ENCODE assay signal across 22 mouse cellular contexts in genomic region chr16:96400046-96400445, GRCm38 (mm10). TPM values are rescaled to one million over a fixed set of nuclear protein-coding genes. Genes with fewer than 3 reads are reported as not detected.
A peak's percentile ranks its signal among the peaks of the same experiment; 100 is the strongest.
DNase-seq lines count a peak whose midpoint lies in the region; ATAC-seq and TF ChIP-seq lines count a peak whose summit lies in the region.
"Had no signal": no experiment of that assay in that cellular context is flagged by ENCODE, and none has a peak within 500 bp of the region (broad histone marks: within the 10 kb centered on the region; RNA-seq: fewer than 3 reads in every experiment).

No protein-coding gene starts in this region.

- H3K27ac ChIP-seq in hindbrain, embryonic 16.5 days (ENCODE audit: low read depth, low read length): no peak overlapping the region
- H3K27ac ChIP-seq in hindbrain, embryonic 11.5 days (ENCODE audit: low read depth, low read length): no peak overlapping the region
- H3K27ac ChIP-seq in midbrain, postnatal 0 days (ENCODE audit: low read depth, low read length): no peak overlapping the region
- H3K27ac ChIP-seq in midbrain, embryonic 11.5 days (ENCODE audit: low read depth, low read length): no peak overlapping the region
- H3K27ac ChIP-seq in layer of hippocampus, adult 2 months: peak overlapping the region; percentile 53; the same call in 1 of the 2 replicates
- H3K27ac ChIP-seq: embryonic facial prominence, embryonic 15.5 days; forebrain, embryonic 13.5 days; heart, embryonic 13.5 days; kidney, postnatal 0 days had no signal

- no peaks in the 10 kb centered on the region; the same call in 1 of the 2 replicates for H3K4me1 ChIP-seq in hindbrain, embryonic 16.5 days (ENCODE audit: control insufficient read depth, insufficient read depth, low read depth, low read length)
- no peaks in the 10 kb centered on the region for H3K4me1 ChIP-seq in hindbrain, embryonic 11.5 days (replicated peaks; ENCODE audit: control insufficient read depth, insufficient read depth, low read length)
- H3K4me1 ChIP-seq in midbrain, postnatal 0 days (ENCODE audit: insufficient read depth, low read length): peaks cover 5% of the 10 kb centered on the region; the same call in 1 of the 2 replicates
- no peaks in the 10 kb centered on the region for H3K4me1 ChIP-seq in midbrain, embryonic 11.5 days (ENCODE audit: control insufficient read depth, insufficient read depth, low read length)
- H3K4me1 ChIP-seq: forebrain, embryonic 13.5 days had no signal

- peak; percentile 17 for TF ChIP-seq CTCF in midbrain, postnatal 0 days (IDR thresholded peaks at IDR 0.05)
- no peak for TF ChIP-seq CTCF in layer of hippocampus, adult 2 months (conservative IDR thresholded peaks at IDR 0.05)

- no peak overlapping the region for H3K4me3 ChIP-seq in hindbrain, embryonic 16.5 days (ENCODE audit: low read length)
- H3K4me3 ChIP-seq in hindbrain, embryonic 11.5 days (ENCODE audit: low read depth, low read length): no peak overlapping the region
- no peak overlapping the region for H3K4me3 ChIP-seq in midbrain, postnatal 0 days (ENCODE audit: low read depth, low read length)
- H3K4me3 ChIP-seq in midbrain, embryonic 11.5 days (ENCODE audit: low read depth, low read length): no peak overlapping the region
- no peak overlapping the region for H3K4me3 ChIP-seq in layer of hippocampus, adult 2 months
- H3K4me3 ChIP-seq: embryonic facial prominence, embryonic 15.5 days; forebrain, embryonic 13.5 days; heart, embryonic 13.5 days had no signal

- no peak overlapping the region for H3K4me2 ChIP-seq in hindbrain, embryonic 16.5 days (ENCODE audit: low read length)
- H3K4me2 ChIP-seq in hindbrain, embryonic 11.5 days (replicated peaks; ENCODE audit: low read depth, low read length): no peak overlapping the region
- H3K4me2 ChIP-seq in midbrain, postnatal 0 days (ENCODE audit: low read depth, low read length, poor library complexity, severe bottlenecking): no peak overlapping the region
- no peak overlapping the region for H3K4me2 ChIP-seq in midbrain, embryonic 11.5 days
- H3K4me2 ChIP-seq: embryonic facial prominence, embryonic 15.5 days; forebrain, embryonic 13.5 days; heart, embryonic 13.5 days had no signal

- WGBS in hindbrain, embryonic 16.5 days: 57% methylated on average over 4 of the region's 4 CpGs
- WGBS in hindbrain, embryonic 11.5 days: 80% methylated on average over 4 of the region's 4 CpGs
- WGBS in midbrain, postnatal 0 days: 50% methylated on average over 4 of the region's 4 CpGs
- 65% methylated on average over 4 of the region's 4 CpGs for WGBS in midbrain, embryonic 11.5 days

- no peak for DNase-seq in hindbrain, embryonic 11.5 days (ENCODE audit: low spot score)
- DNase-seq in midbrain, postnatal 0 days (ENCODE audit: low spot score): peak; percentile 63
- no peak for DNase-seq in midbrain, embryonic 11.5 days (ENCODE audit: low spot score, missing footprints)
- peak; percentile 8 to 22 for DNase-seq in layer of hippocampus, adult 2 months (ENCODE audit: low spot score in 2 of 2)
- peak; percentile 26 to 51 for DNase-seq in layer of hippocampus, postnatal 14 days (ENCODE audit: low spot score in 2 of 2)
- no peak for DNase-seq in natural killer cell, adult 2 months (ENCODE audit: low spot score in 2 of 2)
- DNase-seq: adrenal gland, adult 2 months; embryo, embryonic 11 days; heart, postnatal 36 days; kidney, adult 11 months; liver; spleen, adult 18-20 months; thymus, postnatal 25 days had no signal

- H3K36me3 ChIP-seq in hindbrain, embryonic 16.5 days (ENCODE audit: control insufficient read depth, insufficient read depth, low read length): no peaks in the 10 kb centered on the region
- no peaks in the 10 kb centered on the region for H3K36me3 ChIP-seq in hindbrain, embryonic 11.5 days (ENCODE audit: control insufficient read depth, insufficient read depth, low read length)
- H3K36me3 ChIP-seq in midbrain, postnatal 0 days (ENCODE audit: insufficient read depth, low read length): no peaks in the 10 kb centered on the region
- no peaks in the 10 kb centered on the region for H3K36me3 ChIP-seq in midbrain, embryonic 11.5 days (ENCODE audit: control insufficient read depth, insufficient read depth, low read length)
- H3K36me3 ChIP-seq: embryonic facial prominence, embryonic 15.5 days; heart, embryonic 13.5 days had no signal

- no peaks in the 10 kb centered on the region for H3K9me3 ChIP-seq in hindbrain, embryonic 16.5 days (ENCODE audit: control insufficient read depth, low read length)
- H3K9me3 ChIP-seq in hindbrain, embryonic 11.5 days (ENCODE audit: control insufficient read depth, low read length): no peaks in the 10 kb centered on the region
- no peaks in the 10 kb centered on the region for H3K9me3 ChIP-seq in midbrain, postnatal 0 days (ENCODE audit: low read length)
- H3K9me3 ChIP-seq in midbrain, embryonic 11.5 days (ENCODE audit: control insufficient read depth, low read length): no peaks in the 10 kb centered on the region
- H3K9me3 ChIP-seq: embryonic facial prominence, embryonic 15.5 days; forebrain, embryonic 13.5 days; heart, embryonic 13.5 days had no signal

- no peak overlapping the region for H3K9ac ChIP-seq in hindbrain, embryonic 16.5 days (ENCODE audit: low read depth, low read length)
- no peak overlapping the region for H3K9ac ChIP-seq in hindbrain, embryonic 11.5 days (ENCODE audit: low read depth, low read length)
- no peak overlapping the region for H3K9ac ChIP-seq in midbrain, postnatal 0 days (replicated peaks; ENCODE audit: low read length, poor library complexity, severe bottlenecking)
- no peak overlapping the region for H3K9ac ChIP-seq in midbrain, embryonic 11.5 days (ENCODE audit: low read length)
- H3K9ac ChIP-seq: embryonic facial prominence, embryonic 15.5 days; forebrain, embryonic 13.5 days; heart, embryonic 13.5 days had no signal

- peak; percentile 76 for ATAC-seq in hindbrain, embryonic 16.5 days
- no peak for ATAC-seq in hindbrain, embryonic 11.5 days (ENCODE audit: low FRiP score)
- ATAC-seq in midbrain, postnatal 0 days (ENCODE audit: low FRiP score): no peak
- no peak for ATAC-seq in midbrain, embryonic 11.5 days (ENCODE audit: low FRiP score)
- ATAC-seq: forebrain, embryonic 13.5 days; lung, postnatal 0 days; midbrain, embryonic 16.5 days had no signal

- H3K27me3 ChIP-seq in hindbrain, embryonic 16.5 days (replicated peaks; ENCODE audit: control insufficient read depth, insufficient read depth, low read length): no peaks in the 10 kb centered on the region
- H3K27me3 ChIP-seq in hindbrain, embryonic 11.5 days (ENCODE audit: control insufficient read depth, insufficient read depth, low read length): no peaks in the 10 kb centered on the region
- no peaks in the 10 kb centered on the region for H3K27me3 ChIP-seq in midbrain, postnatal 0 days (ENCODE audit: insufficient read depth, low read length)
- H3K27me3 ChIP-seq in midbrain, embryonic 11.5 days (ENCODE audit: control insufficient read depth, insufficient read depth, low read length): no peaks in the 10 kb centered on the region
- H3K27me3 ChIP-seq: embryonic facial prominence, embryonic 15.5 days; forebrain, embryonic 13.5 days had no signal

RNA-seq across cellular contexts. Expression of gene Itgb2l, which starts 43.4 kb away (rescaled TPM):
- polyA plus RNA-seq in hindbrain, embryonic 16.5 days (2015; fragmentation: Nextera tagmentation; extraction: Ambion mirVana): 0.09 and 0.11 TPM in 2 replicates
- not detected in 2 replicates for polyA plus RNA-seq in hindbrain, embryonic 11.5 days (2014; fragmentation: Nextera tagmentation; extraction: Ambion mirVana)
- not detected in 2 replicates for total RNA-seq in midbrain, postnatal 0 days (2014; rRNA removed)
- 0.53 TPM in 1 of 2 replicates, not detected in the other for polyA plus RNA-seq in midbrain, postnatal 0 days (2015; fragmentation: Nextera tagmentation; extraction: Ambion mirVana)
- polyA plus RNA-seq in midbrain, embryonic 11.5 days (2014; fragmentation: Nextera tagmentation; extraction: Ambion mirVana): not detected in 2 replicates
- not detected for total RNA-seq in layer of hippocampus, adult 2 months (2021)
- not detected for total RNA-seq in layer of hippocampus, postnatal 14 days (2021)
- total RNA-seq: adrenal gland, adult 2 months; heart, postnatal 36 days; left cerebral cortex, postnatal 36 days had no signal
- polyA plus RNA-seq: adrenal gland, adult 2 months; forebrain, embryonic 13.5 days; heart, embryonic 13.5 days; midbrain, embryonic 16.5 days; neural tube, embryonic 11.5 days had no signal

Comparison
In these comparisons a context has a peak if more than half of its experiments do, and no peak if none do; other contexts are left out.
1. DNase-seq: peak in midbrain, postnatal 0 days (single experiment), layer of hippocampus, adult 2 months (2 of 2) and layer of hippocampus, postnatal 14 days (2 of 2); none in hindbrain, embryonic 11.5 days (single experiment), midbrain, embryonic 11.5 days (single experiment) and natural killer cell, adult 2 months (0 of 2).